Mouse (Mus musculus) kidney, adult 2 months (tissue): Measurements from ENCODE around the gene Myadml2. TPM values are rescaled to one million over a fixed set of nuclear protein-coding genes. Genes with fewer than 3 reads are reported as not detected.

ENCODE experiments used
- DNase-seq: peaks from one replicate; pipeline ENCODE4 v3.0.0; 2021
- H3K27ac ChIP-seq: fragments of 200-500 bp; 2 replicates; pipeline ENCODE4 v1.5.1; 2012; ENCODE audit warnings: low read depth, low read length, control low read depth, inconsistent platforms; ENCODE audit not compliant: insufficient read depth
- H3K27me3 ChIP-seq: fragments of 200-500 bp; replicated peaks from 2 replicates; pipeline ENCODE4 v1.6.1; 2012; ENCODE audit warnings: mild to moderate bottlenecking, moderate library complexity, low read length, inconsistent platforms; ENCODE audit not compliant: control insufficient read depth, insufficient read depth
- H3K36me3 ChIP-seq: fragments of 200-500 bp; 2 replicates; pipeline ENCODE4 v1.6.1; 2012; ENCODE audit warnings: mild to moderate bottlenecking, moderate library complexity, low read length, inconsistent platforms; ENCODE audit not compliant: control insufficient read depth, insufficient read depth
- H3K4me1 ChIP-seq: fragments of 200-500 bp; 2 replicates; pipeline ENCODE4 v1.6.1; 2011; ENCODE audit warnings: low read length; ENCODE audit not compliant: control insufficient read depth, insufficient read depth
- H3K4me3 ChIP-seq: fragments of 200-500 bp; 2 replicates; pipeline ENCODE4 v1.5.1; 2011; ENCODE audit warnings: mild to moderate bottlenecking, low read depth, low read length, control low read depth; ENCODE audit not compliant: insufficient read depth
- CTCF ChIP-seq: fragments of 200-500 bp; conservative IDR thresholded peaks from 2 replicates; pipeline ENCODE4 v1.5.1; 2011; ENCODE audit warnings: low read depth, mild to moderate bottlenecking, control low read depth, low read length, moderate library complexity, mixed read lengths; ENCODE audit not compliant: insufficient read depth, insufficient read length
- POLR2A ChIP-seq: fragments of 200-500 bp; IDR thresholded peaks from one replicate; pipeline ENCODE4 v1.6.1; 2011; ENCODE audit warnings: low read depth, low read length, control low read depth
- WGBS: fragments of 180-500 bp; shearing (Covaris S2); methylation state at CpG from one replicate; pipeline ENCODE4 v1.1.7; 2018; 5-methylcytosine and 5-hydroxymethylcytosine counted together
- polyA plus RNA-seq: library from polyadenylated mRNA; depleted of rRNA; stranded (reverse); fragments of >200 nt; gene quantifications from 2 replicates; pipeline ENCODE4 v1.2.3, GENCODE M21; 2012

Gene Myadml2
- polyA plus RNA-seq, 1 experiment: 1.0 TPM

DNA sequence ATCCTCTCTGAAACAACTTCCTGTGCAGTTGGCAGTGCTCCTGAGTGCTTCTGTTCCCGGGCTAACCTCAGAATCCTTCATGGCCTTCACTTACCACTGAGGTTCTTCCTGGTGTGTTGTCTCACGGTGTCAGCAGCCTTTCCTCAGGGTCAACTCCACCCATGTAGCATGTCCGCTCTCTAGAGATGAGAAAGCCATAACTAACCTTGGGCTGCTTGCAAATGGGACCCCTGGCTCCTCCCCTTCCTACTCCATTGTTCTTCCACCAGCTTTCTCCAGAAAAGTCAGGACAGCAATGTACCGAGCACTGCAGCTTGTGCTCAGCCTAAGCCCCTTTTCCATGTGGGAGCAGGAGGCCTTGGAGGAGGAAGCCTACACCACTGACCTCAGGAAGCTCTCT, 41.2 kb downstream of the Myadml2 start:
- H3K27me3 ChIP-seq: no peaks in the 10 kb centered on the region
- no peak for DNase-seq
- H3K4me3 ChIP-seq: no peak overlapping the region
- no peak overlapping the region for H3K27ac ChIP-seq
- TF ChIP-seq POLR2A (no peak), CTCF (no peak)
- no peaks in the 10 kb centered on the region for H3K36me3 ChIP-seq
- peaks cover 5% of the 10 kb centered on the region; the same call in 1 of the 2 replicates for H3K4me1 ChIP-seq
- 63% methylated on average over 4 of the region's 4 CpGs for WGBS

DNA sequence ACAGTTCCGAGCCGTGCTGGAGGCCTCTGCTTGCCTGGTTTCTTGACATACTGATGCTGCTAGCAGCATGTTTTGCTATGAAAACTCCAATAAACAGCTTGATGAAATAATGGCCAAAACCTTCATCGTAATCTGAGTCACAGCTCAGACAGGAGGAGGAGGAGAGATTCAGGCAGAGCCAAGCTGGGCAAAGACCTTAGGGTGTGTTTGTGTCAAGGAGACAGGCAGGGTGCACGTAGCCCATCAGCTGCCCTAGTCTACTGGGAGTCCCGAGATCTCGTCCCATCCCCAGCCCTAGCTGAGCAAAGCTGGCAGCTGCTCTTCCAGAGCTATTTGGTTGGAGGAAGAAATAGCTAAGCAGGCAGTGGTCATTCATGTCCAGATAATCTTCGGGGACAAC, 42.3 kb downstream of the Myadml2 start:
- H3K36me3 ChIP-seq: no peaks in the 10 kb centered on the region
- TF ChIP-seq CTCF: no peak
- no peak for TF ChIP-seq POLR2A
- DNase-seq: no peak
- H3K27me3 ChIP-seq: no peaks in the 10 kb centered on the region
- H3K4me1 ChIP-seq: peaks cover 5% of the 10 kb centered on the region; the same call in 1 of the 2 replicates
- H3K27ac ChIP-seq: no peak overlapping the region
- WGBS: 93% methylated on average over 7 of the region's 7 CpGs
- no peak overlapping the region for H3K4me3 ChIP-seq

DNA sequence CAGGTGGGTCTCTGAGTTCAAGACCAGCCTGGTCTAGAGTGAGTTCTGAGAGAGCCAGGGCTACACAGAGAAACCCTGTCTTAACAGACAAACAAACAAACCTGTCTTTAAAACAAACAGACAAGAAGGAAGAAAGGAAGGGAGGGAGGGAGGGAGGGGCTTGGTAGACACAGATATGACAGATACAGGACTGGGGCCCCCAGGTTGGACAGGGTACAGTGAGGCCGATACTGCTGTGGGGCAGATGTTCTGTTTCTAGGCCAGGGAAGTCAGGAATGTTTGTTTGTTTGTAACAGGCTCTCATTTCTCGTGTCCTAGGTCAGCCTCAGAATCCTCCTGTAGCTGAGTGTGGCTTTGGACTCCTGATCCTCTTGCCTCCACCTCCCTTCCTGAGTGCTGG, 44.4 kb downstream of the Myadml2 start:
- Histone ChIP-seq H3K4me1 (peaks cover 7% of the 10 kb centered on the region), H3K27ac (no peak overlapping the region), H3K27me3 (no peaks in the 10 kb centered on the region), H3K4me3 (no peak overlapping the region), H3K36me3 (no peaks in the 10 kb centered on the region)
- 90% methylated on average over 2 of the region's 2 CpGs for WGBS
- TF ChIP-seq CTCF (no peak), POLR2A (no peak)
- DNase-seq: no peak

DNA sequence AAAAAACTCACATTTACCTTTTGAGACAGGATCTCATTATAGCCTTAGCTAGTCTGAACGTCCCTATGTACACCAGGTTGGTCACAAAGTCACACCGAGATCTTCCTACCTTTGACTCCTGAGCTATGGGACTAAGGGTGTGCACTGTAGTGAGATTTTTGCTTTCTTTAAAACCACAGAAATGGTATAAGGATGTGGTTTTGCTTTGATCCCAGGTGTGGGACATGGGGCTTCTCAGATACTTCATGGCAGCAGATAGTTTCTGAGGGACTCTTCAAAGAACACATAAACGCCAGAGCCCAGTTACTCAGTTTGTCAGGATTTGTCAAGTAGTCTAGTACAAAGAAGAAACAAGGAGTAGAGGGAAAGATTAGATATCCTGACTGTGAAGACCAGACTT, 47.2 kb downstream of the Myadml2 start:
- Histone ChIP-seq H3K36me3 (no peaks in the 10 kb centered on the region; the same call in 1 of the 2 replicates), H3K27ac (no peak overlapping the region), H3K4me1 (peaks cover 16% of the 10 kb centered on the region), H3K4me3 (no peak overlapping the region), H3K27me3 (no peaks in the 10 kb centered on the region)
- no peak for DNase-seq
- TF ChIP-seq POLR2A (no peak), CTCF (no peak)
- WGBS: 96% methylated on average over 3 of the region's 3 CpGs

DNA sequence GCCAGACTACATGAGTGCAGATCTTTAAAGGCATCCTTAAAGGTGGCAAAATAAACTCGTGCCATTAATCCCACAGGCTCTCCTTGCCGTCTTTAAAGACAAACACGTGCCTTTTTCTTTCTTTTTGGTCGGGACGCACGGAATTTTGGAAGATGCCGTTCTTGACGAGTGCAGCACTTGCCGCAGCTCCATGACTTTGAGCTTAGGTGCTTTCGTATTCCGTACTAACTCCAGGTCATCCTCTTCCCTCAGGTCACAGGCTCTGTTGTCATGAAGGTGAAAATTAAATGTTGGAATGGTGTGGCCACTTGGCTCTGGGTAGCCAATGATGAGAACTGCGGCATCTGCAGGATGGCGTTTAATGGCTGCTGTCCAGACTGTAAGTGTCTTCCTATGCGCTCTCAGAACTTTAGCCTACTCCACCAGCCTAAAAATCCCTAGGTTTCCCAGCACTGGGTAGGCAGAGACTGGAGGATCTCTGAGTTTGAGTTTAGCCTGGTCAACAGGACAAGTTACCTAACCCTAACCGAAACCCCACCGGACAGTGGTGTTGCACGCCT, 48.9 kb downstream of the Myadml2 start:
- Histone ChIP-seq H3K27me3 (no peaks in the 10 kb centered on the region), H3K4me3 (peak overlapping the region; percentile 73), H3K36me3 (peaks cover 4% of the 10 kb centered on the region; the same call in 1 of the 2 replicates), H3K27ac (no peak overlapping the region), H3K4me1 (peaks cover 16% of the 10 kb centered on the region)
- 44% methylated on average over 17 of the region's 17 CpGs for WGBS
- no peak for TF ChIP-seq POLR2A
- TF ChIP-seq CTCF: no peak
- DNase-seq: no peak

DNA sequence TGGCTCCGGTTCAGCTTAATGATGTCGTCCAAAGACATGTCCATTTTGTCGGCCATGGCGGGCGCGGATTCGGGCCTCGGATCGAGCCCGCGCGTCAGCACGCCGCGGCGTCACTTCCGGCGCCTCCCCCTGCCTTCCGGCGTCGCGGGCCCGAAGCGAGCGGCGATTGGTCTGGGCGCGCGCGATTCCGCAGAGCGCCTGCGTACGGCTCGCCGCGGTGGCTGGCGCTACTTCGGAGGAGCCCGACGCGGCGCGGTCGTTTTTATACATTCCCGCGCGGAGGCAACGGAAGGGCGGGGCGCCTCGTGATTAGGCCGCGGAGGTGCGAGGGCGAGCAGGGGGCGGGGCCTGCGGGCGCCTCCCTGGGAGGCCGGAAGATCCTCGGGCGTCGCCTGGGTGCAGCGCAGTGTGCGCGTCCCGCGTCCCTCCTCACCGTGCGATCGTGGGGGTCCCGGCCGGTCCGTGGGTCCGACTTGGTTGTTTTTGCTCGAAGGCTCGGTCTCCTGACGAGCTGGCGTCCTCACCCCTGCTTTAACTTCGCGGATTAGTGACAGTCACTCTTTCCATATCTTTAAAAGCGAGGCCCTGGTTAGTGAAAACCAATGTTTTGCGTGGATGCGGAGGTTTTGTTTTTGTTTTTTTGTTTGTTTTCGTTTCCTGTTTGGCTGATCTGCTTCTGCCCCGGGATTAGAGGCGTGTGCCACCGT, 49.5 kb downstream of the Myadml2 start, which contains the start of the genes Alyref and Anapc11:
Gene Alyref (minus strand): TSS at position 83 of the 707 bp plus-strand sequence.
Gene Anapc11 (plus strand): TSS at position 139 of the 707 bp plus-strand sequence.
- peak within 1 kb of the TSS; percentile 69 for H3K27ac ChIP-seq
- TF ChIP-seq POLR2A (peak; percentile 9), CTCF (no peak)
- H3K27me3 ChIP-seq: no peaks in the 10 kb centered on the region
- peaks cover 16% of the 10 kb centered on the region for H3K4me1 ChIP-seq
- peak within 1 kb of the TSS; percentile 73 for H3K4me3 ChIP-seq
- under 1% methylated on average over 88 of the region's 88 CpGs for WGBS
- peaks cover 4% of the 10 kb centered on the region; the same call in 1 of the 2 replicates for H3K36me3 ChIP-seq
- DNase-seq: peak; percentile 96
